Mouse (Mus musculus): ENCODE measurements at regions not wholly inside any gene's neighbourhood (a gene's known extent, or its start where the extent isn't known, plus 50 kb on each side); places are given as distances from the start of the nearest gene placed in this dataset.

DNA sequence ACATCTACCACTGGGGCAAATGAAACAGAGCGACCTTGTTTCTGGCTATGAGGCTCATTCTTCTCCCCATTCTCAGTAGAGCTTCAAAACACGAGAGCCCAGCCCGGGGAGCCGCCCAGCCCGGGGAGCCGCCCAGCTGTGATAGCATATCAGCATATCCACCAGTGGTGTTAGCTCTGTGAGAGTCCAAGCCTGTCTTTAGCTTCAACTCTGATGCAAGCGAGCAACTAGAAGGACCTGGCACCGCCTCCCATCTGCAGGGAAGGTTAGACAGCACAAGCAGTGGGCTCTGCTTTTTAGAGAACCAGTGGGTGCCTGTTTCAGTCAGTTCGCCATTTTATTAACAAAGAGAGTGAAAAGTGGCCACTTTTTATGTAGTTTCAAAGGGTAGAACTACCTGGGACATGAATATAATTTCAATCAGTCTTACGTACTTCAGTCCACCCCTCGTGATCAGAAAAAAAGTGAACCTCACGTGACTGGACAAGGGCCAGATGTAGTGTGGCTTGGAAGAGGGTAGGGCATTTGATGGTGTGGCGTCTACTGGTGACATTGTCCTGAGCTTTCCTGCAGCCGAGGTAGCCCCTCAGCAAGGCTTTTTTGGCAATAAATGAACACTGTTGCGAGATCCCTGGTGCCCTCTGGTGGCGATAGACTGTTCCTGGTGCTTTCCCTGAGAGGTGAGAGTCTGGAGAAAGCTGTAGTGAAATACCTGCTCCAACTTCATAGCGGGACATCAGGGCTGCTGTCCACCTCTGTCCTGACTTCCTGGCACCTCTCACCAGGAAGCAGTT lies 121.0 kb downstream of the Amer3 start:
- Histone ChIP-seq H3K36me3 (ENCODE audit: control insufficient read depth, insufficient read depth, low read length, poor library complexity, severe bottlenecking) (no peaks in the 10 kb centered on the region), H3K27ac (ENCODE audit: insufficient read depth, low read length) (no peak overlapping the region)

DNA sequence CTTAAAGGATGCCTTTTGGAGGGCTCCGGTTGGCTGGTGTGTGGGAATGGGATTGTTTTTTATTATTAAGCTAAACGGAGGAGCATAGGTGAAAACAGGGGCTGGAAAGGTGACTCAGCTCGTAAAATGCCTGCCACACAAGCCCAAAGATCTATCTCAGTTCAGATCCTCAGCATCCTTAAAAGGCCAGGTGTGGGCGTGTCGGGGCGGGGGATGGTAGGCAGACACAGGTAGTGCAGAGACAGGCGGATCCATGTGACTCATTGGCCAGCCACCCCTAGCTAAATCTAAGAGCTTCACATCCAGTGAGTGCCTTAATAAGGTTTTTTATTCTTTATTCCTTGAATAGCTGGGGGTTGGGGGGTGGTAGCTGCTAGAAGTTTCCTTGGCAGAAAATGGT lies 122.0 kb downstream of the Amer3 start:
- Histone ChIP-seq H3K36me3 (ENCODE audit: control insufficient read depth, insufficient read depth, low read length, poor library complexity, severe bottlenecking) (no peaks in the 10 kb centered on the region), H3K9ac (ENCODE audit: low read depth, poor library complexity, severe bottlenecking) (no peak overlapping the region), H3K4me3 (ENCODE audit: low read depth, low read length) (no peak overlapping the region), H3K27ac (ENCODE audit: insufficient read depth, low read length) (no peak overlapping the region), H3K27me3 (ENCODE audit: control insufficient read depth, insufficient read depth, low read length, poor library complexity, severe bottlenecking) (no peaks in the 10 kb centered on the region), H3K9me3 (replicated peaks; ENCODE audit: control insufficient read depth, insufficient read depth, low read length, poor library complexity, severe bottlenecking) (no peaks in the 10 kb centered on the region), H3K4me1 (ENCODE audit: control insufficient read depth, insufficient read depth, low read length) (no peaks in the 10 kb centered on the region)
- TF ChIP-seq CTCF (IDR thresholded peaks at IDR 0.05; ENCODE audit: low read depth, low read length) (no peak), POLR2A (IDR thresholded peaks at IDR 0.05; ENCODE audit: insufficient read depth, low read length) (no peak), EP300 (IDR thresholded peaks at IDR 0.05; ENCODE audit: insufficient read depth, low read depth, low read length) (no peak)

More for the DNA sequence above, 121.0 kb downstream of the Amer3 start:
- Histone ChIP-seq H3K9ac (ENCODE audit: low read depth, poor library complexity, severe bottlenecking) (no peak overlapping the region), H3K9me3 (replicated peaks; ENCODE audit: control insufficient read depth, insufficient read depth, low read length, poor library complexity, severe bottlenecking) (no peaks in the 10 kb centered on the region), H3K4me1 (ENCODE audit: control insufficient read depth, insufficient read depth, low read length) (no peaks in the 10 kb centered on the region), H3K4me3 (ENCODE audit: low read depth, low read length) (no peak overlapping the region), H3K27me3 (ENCODE audit: control insufficient read depth, insufficient read depth, low read length, poor library complexity, severe bottlenecking) (no peaks in the 10 kb centered on the region)
- TF ChIP-seq CTCF (IDR thresholded peaks at IDR 0.05; ENCODE audit: low read depth, low read length) (peak; percentile 63), POLR2A (IDR thresholded peaks at IDR 0.05; ENCODE audit: insufficient read depth, low read length) (no peak)

DNA sequence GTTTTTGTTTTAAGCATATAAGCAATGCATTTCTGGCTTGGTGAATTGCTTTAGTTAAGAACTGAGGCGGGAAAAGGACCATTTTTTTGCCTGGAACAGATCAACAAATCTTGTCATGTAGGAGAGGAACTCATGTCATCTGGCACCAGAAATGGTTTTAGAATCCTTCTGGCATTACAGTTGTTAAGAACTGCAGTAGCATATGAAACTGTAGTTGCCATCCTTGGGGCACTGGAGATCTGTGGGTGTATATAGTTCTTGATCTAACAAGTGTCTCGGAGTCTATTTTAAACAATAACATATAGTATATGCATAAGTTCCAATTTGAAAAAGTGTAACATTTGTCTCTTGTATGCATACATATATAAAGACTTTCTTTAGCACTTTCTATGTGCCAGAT lies 129.6 kb downstream of the Amer3 start:
- Histone ChIP-seq H3K9me3 (replicated peaks; ENCODE audit: control insufficient read depth, insufficient read depth, low read length, poor library complexity, severe bottlenecking) (no peaks in the 10 kb centered on the region), H3K9ac (ENCODE audit: low read depth, poor library complexity, severe bottlenecking) (no peak overlapping the region), H3K27ac (ENCODE audit: insufficient read depth, low read length) (no peak overlapping the region), H3K27me3 (ENCODE audit: control insufficient read depth, insufficient read depth, low read length, poor library complexity, severe bottlenecking) (no peaks in the 10 kb centered on the region), H3K4me1 (ENCODE audit: control insufficient read depth, insufficient read depth, low read length) (no peaks in the 10 kb centered on the region), H3K4me3 (ENCODE audit: low read depth, low read length) (no peak overlapping the region), H3K36me3 (ENCODE audit: control insufficient read depth, insufficient read depth, low read length, poor library complexity, severe bottlenecking) (no peaks in the 10 kb centered on the region)
- no peak for TF ChIP-seq CTCF (IDR thresholded peaks at IDR 0.05; ENCODE audit: low read depth, low read length)
- TF ChIP-seq POLR2A (IDR thresholded peaks at IDR 0.05; ENCODE audit: insufficient read depth, low read length) = no peak
- TF ChIP-seq EP300 (IDR thresholded peaks at IDR 0.05; ENCODE audit: insufficient read depth, low read depth, low read length) = no peak

DNA sequence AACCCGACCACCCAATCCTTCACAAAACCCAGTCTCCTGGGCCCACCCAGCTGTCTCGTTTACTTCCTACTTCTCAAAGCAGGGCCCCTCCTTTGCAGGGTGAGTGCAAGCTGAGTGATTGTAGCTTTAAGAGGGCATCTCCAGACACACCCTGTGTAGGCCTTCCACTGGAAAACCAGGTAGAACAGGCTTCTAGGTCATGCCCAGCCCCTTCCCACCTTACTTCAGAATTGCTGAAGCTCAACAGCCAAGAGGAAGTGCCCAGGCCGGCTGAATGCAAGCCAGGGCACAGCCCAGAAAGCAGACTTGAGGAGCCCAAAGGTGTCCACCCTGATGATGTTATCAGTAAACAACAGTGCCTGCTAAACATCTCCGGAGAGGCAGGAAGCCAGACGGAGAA lies 120.2 kb downstream of the Fam168b start:
- no peak for TF ChIP-seq EP300 (IDR thresholded peaks at IDR 0.05; ENCODE audit: insufficient read depth, low read depth, low read length)
- TF ChIP-seq POLR2A (IDR thresholded peaks at IDR 0.05; ENCODE audit: insufficient read depth, low read length) = no peak
- TF ChIP-seq CTCF (IDR thresholded peaks at IDR 0.05; ENCODE audit: low read depth, low read length) = no peak
- H3K36me3 ChIP-seq (ENCODE audit: control insufficient read depth, insufficient read depth, low read length, poor library complexity, severe bottlenecking) = no peaks in the 10 kb centered on the region
- H3K9ac ChIP-seq (ENCODE audit: low read depth, poor library complexity, severe bottlenecking) = no peak overlapping the region
- H3K9me3 ChIP-seq (replicated peaks; ENCODE audit: control insufficient read depth, insufficient read depth, low read length, poor library complexity, severe bottlenecking) = no peaks in the 10 kb centered on the region
- H3K27me3 ChIP-seq (ENCODE audit: control insufficient read depth, insufficient read depth, low read length, poor library complexity, severe bottlenecking) = no peaks in the 10 kb centered on the region
- H3K4me3 ChIP-seq (ENCODE audit: low read depth, low read length) = no peak overlapping the region
- H3K27ac ChIP-seq (ENCODE audit: insufficient read depth, low read length) = no peak overlapping the region
- H3K4me1 ChIP-seq (ENCODE audit: control insufficient read depth, insufficient read depth, low read length) = no peaks in the 10 kb centered on the region

DNA sequence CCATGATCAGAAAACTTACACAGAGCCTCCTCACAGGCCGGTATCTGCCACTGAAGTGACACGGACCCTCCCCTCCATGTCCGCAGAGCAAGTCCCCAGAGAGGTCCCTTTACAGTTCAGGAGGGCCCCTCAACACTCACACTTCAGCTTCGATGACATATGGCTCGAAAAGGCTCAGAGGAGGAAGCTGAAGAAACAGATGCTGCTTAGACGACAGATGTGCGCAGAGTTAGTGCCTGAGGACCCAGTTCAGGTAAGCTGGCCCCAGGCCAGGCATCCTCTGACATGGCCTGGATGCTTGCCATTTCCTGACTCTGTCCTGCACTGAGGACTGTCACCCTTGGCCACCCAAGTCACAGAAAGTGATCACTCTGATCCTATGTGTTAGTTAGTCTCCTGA lies 110.7 kb downstream of the Fam168b start:
- H3K27me3 ChIP-seq (ENCODE audit: control insufficient read depth, insufficient read depth, low read length, poor library complexity, severe bottlenecking) = no peaks in the 10 kb centered on the region
- no peaks in the 10 kb centered on the region for H3K36me3 ChIP-seq (ENCODE audit: control insufficient read depth, insufficient read depth, low read length, poor library complexity, severe bottlenecking)
- no peak for TF ChIP-seq POLR2A (IDR thresholded peaks at IDR 0.05; ENCODE audit: insufficient read depth, low read length)
- H3K4me1 ChIP-seq (ENCODE audit: control insufficient read depth, insufficient read depth, low read length) = no peaks in the 10 kb centered on the region
- no peak overlapping the region for H3K9ac ChIP-seq (ENCODE audit: low read depth, poor library complexity, severe bottlenecking)
- H3K4me3 ChIP-seq (ENCODE audit: low read depth, low read length) = no peak overlapping the region
- no peak overlapping the region for H3K27ac ChIP-seq (ENCODE audit: insufficient read depth, low read length)
- H3K9me3 ChIP-seq (replicated peaks; ENCODE audit: control insufficient read depth, insufficient read depth, low read length, poor library complexity, severe bottlenecking) = no peaks in the 10 kb centered on the region

DNA sequence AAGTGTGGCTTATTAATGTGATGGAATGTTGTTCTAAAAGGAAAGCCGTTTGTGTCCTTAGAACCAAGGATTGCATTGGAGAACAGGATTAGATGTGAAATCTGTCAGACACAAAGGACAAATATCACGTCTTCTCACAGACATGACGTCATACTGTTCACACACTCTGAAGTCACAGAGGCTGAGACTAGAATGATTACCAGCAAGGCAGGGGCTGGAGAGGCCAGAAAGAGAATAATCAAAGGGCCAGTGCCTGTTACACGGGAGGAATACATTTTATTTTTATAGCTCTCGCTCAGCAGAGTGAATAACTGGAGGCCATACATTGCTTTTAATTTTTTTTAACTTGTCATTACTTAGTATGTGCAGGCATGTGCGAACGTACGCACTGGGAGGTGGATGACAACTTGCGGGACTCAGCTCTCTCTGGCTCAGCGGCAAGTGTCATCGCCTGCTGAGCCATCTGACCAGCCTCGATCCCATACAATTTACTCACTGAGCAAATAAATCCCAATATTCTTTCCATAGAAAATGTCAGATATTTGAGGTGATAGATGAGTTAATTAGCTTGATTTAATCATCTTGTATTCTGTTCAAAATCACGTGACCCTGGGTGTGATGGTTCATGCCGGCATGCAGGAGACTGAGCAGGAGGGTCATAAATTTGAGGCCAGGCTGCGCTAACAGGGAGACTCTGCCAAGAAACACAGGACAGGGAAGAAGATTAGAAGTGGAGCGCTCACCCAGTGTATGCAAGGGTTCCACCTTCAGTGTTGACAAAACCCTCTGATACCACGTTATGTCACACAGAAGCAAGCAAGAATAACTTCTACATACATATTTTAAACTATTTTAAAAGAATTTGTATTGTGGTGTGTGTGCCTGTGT lies 109.6 kb downstream of the Fam168b start:
- Histone ChIP-seq H3K4me1 (ENCODE audit: control insufficient read depth, insufficient read depth, low read length) (no peaks in the 10 kb centered on the region), H3K9me3 (replicated peaks; ENCODE audit: control insufficient read depth, insufficient read depth, low read length, poor library complexity, severe bottlenecking) (no peaks in the 10 kb centered on the region), H3K36me3 (ENCODE audit: control insufficient read depth, insufficient read depth, low read length, poor library complexity, severe bottlenecking) (no peaks in the 10 kb centered on the region), H3K27me3 (ENCODE audit: control insufficient read depth, insufficient read depth, low read length, poor library complexity, severe bottlenecking) (no peaks in the 10 kb centered on the region), H3K4me3 (ENCODE audit: low read depth, low read length) (no peak overlapping the region), H3K27ac (ENCODE audit: insufficient read depth, low read length) (no peak overlapping the region), H3K9ac (ENCODE audit: low read depth, poor library complexity, severe bottlenecking) (no peak overlapping the region)
- no peak for TF ChIP-seq POLR2A (IDR thresholded peaks at IDR 0.05; ENCODE audit: insufficient read depth, low read length)
- TF ChIP-seq CTCF (IDR thresholded peaks at IDR 0.05; ENCODE audit: low read depth, low read length) = no peak
- no peak for TF ChIP-seq EP300 (IDR thresholded peaks at IDR 0.05; ENCODE audit: insufficient read depth, low read depth, low read length)
